Mouse (Mus musculus): ENCODE results near the gene Cmtm1. TPM values are rescaled to one million over a fixed set of nuclear protein-coding genes. Genes with fewer than 3 reads are reported as not detected.
"Not testable (repeated sequence)": the region's sequence is repeated elsewhere in the genome, so short reads cannot be mapped to it uniquely, and the experiment has no call there.

Gene Cmtm1
- not detected in 2 replicates for polyA plus RNA-seq (2014; fragmentation: Nextera tagmentation; extraction: Ambion mirVana)

DNA sequence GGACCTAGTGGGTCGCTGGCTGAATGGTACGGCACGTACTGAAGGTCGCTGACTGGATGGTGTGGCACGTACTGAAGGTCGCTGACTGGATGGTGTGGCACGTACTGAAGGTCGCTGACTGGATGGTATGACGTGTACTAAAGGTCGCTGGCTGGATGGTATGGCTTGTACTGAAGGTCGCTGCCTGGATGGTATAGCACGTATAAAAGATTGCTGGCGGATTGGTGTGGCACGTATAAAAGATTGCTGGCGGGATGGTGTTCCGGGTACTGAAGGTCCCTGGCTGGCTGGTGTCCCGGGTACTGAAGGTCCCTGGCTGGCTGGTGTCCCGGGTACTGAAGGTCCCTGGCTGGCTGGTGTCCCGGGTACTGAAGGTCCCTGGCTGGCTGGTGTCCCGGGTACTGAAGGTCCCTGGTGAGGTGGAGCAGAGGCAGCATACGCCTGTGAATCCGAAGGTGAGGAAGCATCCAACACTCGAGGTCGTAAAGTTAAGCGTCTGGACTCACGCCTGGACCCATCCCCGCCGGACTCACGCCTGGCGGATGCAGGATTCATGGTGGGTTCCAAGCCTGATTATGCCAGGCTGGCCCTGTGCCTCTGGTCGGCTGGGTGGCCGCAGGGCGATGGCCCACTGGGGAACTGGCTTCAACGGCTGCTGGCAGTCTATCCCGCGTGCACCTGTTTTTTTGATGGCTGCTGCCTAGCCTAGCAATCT lies at the start of gene Cmtm1, which contains the start of gene Gm45711:
Gene Cmtm1 (minus strand): TSS at position 705 of the 715 bp plus-strand sequence.
Gene Gm45711 (minus strand): TSS at position 641 of the 715 bp plus-strand sequence.
- not testable (repeated sequence) for ATAC-seq (ENCODE audit: insufficient read depth, low FRiP score, low TSS enrichment); H3K36me3 ChIP-seq (ENCODE audit: control insufficient read depth, insufficient read depth, low read length); H3K4me1 ChIP-seq (ENCODE audit: control insufficient read depth, insufficient read depth, low read length); H3K27me3 ChIP-seq (ENCODE audit: control insufficient read depth, insufficient read depth, low read length); H3K4me2 ChIP-seq (ENCODE audit: low read depth); H3K9me3 ChIP-seq (ENCODE audit: control insufficient read depth, low read length); H3K4me3 ChIP-seq (ENCODE audit: low read depth, low read length); DNase-seq (ENCODE audit: low spot score); H3K9ac ChIP-seq (ENCODE audit: low read length); H3K27ac ChIP-seq (ENCODE audit: low read depth, low read length)
- 93% methylated on average over 33 of the region's 36 CpGs for WGBS

DNA sequence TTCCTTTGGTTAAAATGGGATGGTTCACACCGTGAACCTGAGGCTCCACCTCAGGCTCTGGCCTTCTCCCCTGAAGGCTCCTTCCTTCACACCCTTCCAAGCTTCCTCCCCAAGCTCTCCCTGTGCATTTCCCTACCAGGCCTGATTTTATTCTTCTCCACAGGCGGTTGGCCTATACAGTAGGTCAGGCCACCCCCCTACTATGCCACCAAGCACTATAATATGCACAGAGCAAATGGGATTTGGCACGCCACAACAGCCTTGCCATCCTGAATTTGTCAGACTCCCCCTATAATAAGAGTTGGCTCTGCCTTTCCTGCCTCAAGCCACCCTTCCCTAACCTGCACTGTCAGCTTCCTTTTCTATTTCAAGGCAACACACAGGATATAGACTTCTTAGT lies 48.7 kb upstream of the Cmtm1 start:
- H3K4me3 ChIP-seq (ENCODE audit: low read depth, low read length) = no peak overlapping the region
- H3K9ac ChIP-seq (ENCODE audit: low read length) = no peak overlapping the region
- no peaks in the 10 kb centered on the region for H3K27me3 ChIP-seq (ENCODE audit: control insufficient read depth, insufficient read depth, low read length)
- 0 out of 2 replicates have a peak, but pooled peaks cover 2% of the 10 kb centered on the region for H3K36me3 ChIP-seq (ENCODE audit: control insufficient read depth, insufficient read depth, low read length)
- H3K27ac ChIP-seq (ENCODE audit: low read depth, low read length) = no peak overlapping the region
- no peaks in the 10 kb centered on the region for H3K4me1 ChIP-seq (ENCODE audit: control insufficient read depth, insufficient read depth, low read length)
- no peaks in the 10 kb centered on the region for H3K9me3 ChIP-seq (ENCODE audit: control insufficient read depth, low read length)
- no peak overlapping the region for H3K4me2 ChIP-seq (ENCODE audit: low read depth)
- 90% methylated on average over 3 of the region's 3 CpGs for WGBS
- ATAC-seq (ENCODE audit: insufficient read depth, low FRiP score, low TSS enrichment) (no peak), DNase-seq (ENCODE audit: low spot score) (no peak)

DNA sequence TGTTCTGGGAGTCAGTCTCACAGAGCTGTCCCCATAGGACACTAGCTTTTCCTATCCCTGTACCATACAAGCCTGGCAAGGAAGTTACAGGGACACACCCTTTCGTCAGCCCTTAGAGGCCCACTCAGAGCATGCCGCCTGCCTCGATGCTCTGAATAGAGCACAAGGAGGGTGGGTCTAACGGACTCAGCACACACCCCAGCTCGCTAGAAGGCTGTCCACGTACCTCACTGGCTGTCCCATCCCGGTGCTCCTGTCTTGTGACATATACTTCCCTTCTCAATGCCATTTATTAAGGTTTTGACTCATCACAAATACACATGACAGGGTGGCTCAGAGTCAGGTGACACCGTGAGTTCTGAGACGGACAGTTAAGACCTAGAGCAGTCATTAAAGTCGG lies 44.6 kb upstream of the Cmtm1 start:
- ATAC-seq (ENCODE audit: insufficient read depth, low FRiP score, low TSS enrichment) = no peak

GRCm38 (mm10) chr8:104353186-104353585 lies 43.2 kb upstream of the Cmtm1 start:
- Histone ChIP-seq H3K9me3 (ENCODE audit: control insufficient read depth, low read length) (no peaks in the 10 kb centered on the region), H3K4me2 (ENCODE audit: low read depth) (no peak overlapping the region), H3K36me3 (ENCODE audit: control insufficient read depth, insufficient read depth, low read length) (0 out of 2 replicates have a peak, but pooled peaks cover 2% of the 10 kb centered on the region), H3K4me3 (ENCODE audit: low read depth, low read length) (no peak overlapping the region), H3K9ac (ENCODE audit: low read length) (no peak overlapping the region), H3K27ac (ENCODE audit: low read depth, low read length) (no peak overlapping the region), H3K27me3 (ENCODE audit: control insufficient read depth, insufficient read depth, low read length) (no peaks in the 10 kb centered on the region), H3K4me1 (ENCODE audit: control insufficient read depth, insufficient read depth, low read length) (no peaks in the 10 kb centered on the region)
- ATAC-seq (ENCODE audit: insufficient read depth, low FRiP score, low TSS enrichment) (peak; percentile 31; the same call in 1 of the 2 replicates), DNase-seq (ENCODE audit: low spot score) (no peak)
- 58% methylated on average over 5 of the region's 5 CpGs for WGBS

More for the DNA sequence above, 44.6 kb upstream of the Cmtm1 start:
- H3K27ac ChIP-seq (ENCODE audit: low read depth, low read length) = no peak overlapping the region
- H3K4me2 ChIP-seq (ENCODE audit: low read depth) = no peak overlapping the region
- H3K4me3 ChIP-seq (ENCODE audit: low read depth, low read length) = no peak overlapping the region
- H3K27me3 ChIP-seq (ENCODE audit: control insufficient read depth, insufficient read depth, low read length) = no peaks in the 10 kb centered on the region
- no peaks in the 10 kb centered on the region for H3K9me3 ChIP-seq (ENCODE audit: control insufficient read depth, low read length)
- WGBS = 91% methylated on average over 10 of the region's 10 CpGs
- 0 out of 2 replicates have a peak, but pooled peaks cover 2% of the 10 kb centered on the region for H3K36me3 ChIP-seq (ENCODE audit: control insufficient read depth, insufficient read depth, low read length)
- H3K4me1 ChIP-seq (ENCODE audit: control insufficient read depth, insufficient read depth, low read length) = no peaks in the 10 kb centered on the region
- H3K9ac ChIP-seq (ENCODE audit: low read length) = no peak overlapping the region
- no peak for DNase-seq (ENCODE audit: low spot score)

DNA sequence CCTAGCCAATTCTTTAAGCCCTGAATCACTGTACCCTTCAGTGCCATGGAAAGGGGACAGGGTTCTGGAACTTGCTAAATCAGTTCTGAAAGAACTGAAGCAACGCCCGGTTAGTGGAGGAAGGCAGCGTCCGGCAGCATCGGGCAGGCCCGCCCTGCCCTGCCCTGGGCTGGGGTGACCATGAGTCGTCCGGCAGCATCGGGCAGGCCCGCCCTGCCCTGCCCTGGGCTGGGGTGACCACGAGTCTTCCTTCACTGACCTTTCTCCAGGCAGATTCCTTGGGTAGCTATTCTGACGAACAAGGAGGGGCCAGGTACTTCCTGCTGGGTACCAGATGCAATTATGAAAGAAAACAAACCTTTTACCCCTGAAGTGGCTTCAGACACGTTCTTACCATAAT lies 40.1 kb upstream of the Cmtm1 start:
- no peak overlapping the region for H3K4me2 ChIP-seq (ENCODE audit: low read depth)
- no peak overlapping the region for H3K9ac ChIP-seq (ENCODE audit: low read length)
- ATAC-seq (ENCODE audit: insufficient read depth, low FRiP score, low TSS enrichment) (no peak), DNase-seq (ENCODE audit: low spot score) (no peak)
- no peaks in the 10 kb centered on the region for H3K27me3 ChIP-seq (ENCODE audit: control insufficient read depth, insufficient read depth, low read length)
- H3K4me1 ChIP-seq (ENCODE audit: control insufficient read depth, insufficient read depth, low read length) = no peaks in the 10 kb centered on the region
- no peak overlapping the region for H3K27ac ChIP-seq (ENCODE audit: low read depth, low read length)
- no peak overlapping the region for H3K4me3 ChIP-seq (ENCODE audit: low read depth, low read length)
- H3K36me3 ChIP-seq (ENCODE audit: control insufficient read depth, insufficient read depth, low read length) = no peaks in the 10 kb centered on the region
- 93% methylated on average over 13 of the region's 13 CpGs for WGBS
- H3K9me3 ChIP-seq (ENCODE audit: control insufficient read depth, low read length) = no peaks in the 10 kb centered on the region

GRCm38 (mm10) chr8:104348971-104349370 lies 39.0 kb upstream of the Cmtm1 start:
- H3K9ac ChIP-seq (ENCODE audit: low read length) = no peak overlapping the region
- H3K4me2 ChIP-seq (ENCODE audit: low read depth) = no peak overlapping the region
- no peak for DNase-seq (ENCODE audit: low spot score)
- H3K27ac ChIP-seq (ENCODE audit: low read depth, low read length) = no peak overlapping the region
- no peaks in the 10 kb centered on the region for H3K36me3 ChIP-seq (ENCODE audit: control insufficient read depth, insufficient read depth, low read length)
- no peaks in the 10 kb centered on the region for H3K9me3 ChIP-seq (ENCODE audit: control insufficient read depth, low read length)
- H3K4me1 ChIP-seq (ENCODE audit: control insufficient read depth, insufficient read depth, low read length) = no peaks in the 10 kb centered on the region
- H3K27me3 ChIP-seq (ENCODE audit: control insufficient read depth, insufficient read depth, low read length) = no peaks in the 10 kb centered on the region
- WGBS = 91% methylated on average over 5 of the region's 5 CpGs
- no peak overlapping the region for H3K4me3 ChIP-seq (ENCODE audit: low read depth, low read length)
- ATAC-seq (ENCODE audit: insufficient read depth, low FRiP score, low TSS enrichment) = no peak

- H3K27me3 ChIP-seq (ENCODE audit: control insufficient read depth, insufficient read depth, low read length) = no peaks in the 10 kb centered on the region
- peaks cover 1% of the 10 kb centered on the region; the same call in 1 of the 2 replicates for H3K4me1 ChIP-seq (ENCODE audit: control insufficient read depth, insufficient read depth, low read length)
- 69% methylated on average over 12 of the region's 12 CpGs for WGBS
- ATAC-seq (ENCODE audit: insufficient read depth, low FRiP score, low TSS enrichment) = no peak
- no peak overlapping the region for H3K4me3 ChIP-seq (ENCODE audit: low read depth, low read length)
- no peak overlapping the region for H3K4me2 ChIP-seq (ENCODE audit: low read depth)
- H3K27ac ChIP-seq (ENCODE audit: low read depth, low read length) = no peak overlapping the region
- H3K9ac ChIP-seq (ENCODE audit: low read length) = no peak overlapping the region
- DNase-seq (ENCODE audit: low spot score) = no peak
- no peaks in the 10 kb centered on the region for H3K36me3 ChIP-seq (ENCODE audit: control insufficient read depth, insufficient read depth, low read length)
- H3K9me3 ChIP-seq (ENCODE audit: control insufficient read depth, low read length) = no peaks in the 10 kb centered on the region
These were observed 36.8 kb upstream of the Cmtm1 start for GRCm38 (mm10) chr8:104346706-104347105.

DNA sequence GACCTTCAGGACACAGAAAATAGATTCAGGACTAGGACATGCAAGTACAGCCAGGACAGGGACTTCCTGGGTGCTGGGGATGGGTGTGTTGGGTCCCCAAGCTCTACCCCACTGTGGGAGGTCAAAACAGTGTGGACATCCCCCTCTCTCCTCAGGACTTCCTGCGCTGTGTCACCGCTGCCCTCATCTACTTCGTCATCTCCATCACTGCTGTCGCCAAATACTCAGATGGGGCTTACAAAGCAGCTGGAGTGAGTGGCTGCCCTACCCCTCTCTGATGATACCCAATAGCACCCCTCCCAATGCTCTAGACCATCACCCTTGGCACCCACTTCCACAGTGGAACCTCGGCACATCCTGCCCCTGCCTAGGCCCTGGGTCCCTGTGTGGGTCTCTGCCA lies 34.7 kb upstream of the Cmtm1 start:
- Histone ChIP-seq H3K9ac (ENCODE audit: low read length) (no peak overlapping the region), H3K4me2 (ENCODE audit: low read depth) (no peak overlapping the region), H3K9me3 (ENCODE audit: control insufficient read depth, low read length) (no peaks in the 10 kb centered on the region), H3K27ac (ENCODE audit: low read depth, low read length) (no peak overlapping the region), H3K4me1 (ENCODE audit: control insufficient read depth, insufficient read depth, low read length) (peaks cover 3% of the 10 kb centered on the region; the same call in 1 of the 2 replicates), H3K36me3 (ENCODE audit: control insufficient read depth, insufficient read depth, low read length) (no peaks in the 10 kb centered on the region), H3K27me3 (ENCODE audit: control insufficient read depth, insufficient read depth, low read length) (no peaks in the 10 kb centered on the region), H3K4me3 (ENCODE audit: low read depth, low read length) (no peak overlapping the region)
- WGBS = 91% methylated on average over 5 of the region's 5 CpGs
- no peak for DNase-seq (ENCODE audit: low spot score)
- ATAC-seq (ENCODE audit: insufficient read depth, low FRiP score, low TSS enrichment) = no peak

GRCm38 (mm10) chr8:104343957-104344356 lies 34.0 kb upstream of the Cmtm1 start:
- Histone ChIP-seq H3K27ac (ENCODE audit: low read depth, low read length) (no peak overlapping the region), H3K4me2 (ENCODE audit: low read depth) (no peak overlapping the region), H3K4me1 (ENCODE audit: control insufficient read depth, insufficient read depth, low read length) (peaks cover 3% of the 10 kb centered on the region; the same call in 1 of the 2 replicates), H3K27me3 (ENCODE audit: control insufficient read depth, insufficient read depth, low read length) (no peaks in the 10 kb centered on the region), H3K36me3 (ENCODE audit: control insufficient read depth, insufficient read depth, low read length) (no peaks in the 10 kb centered on the region), H3K4me3 (ENCODE audit: low read depth, low read length) (no peak overlapping the region), H3K9me3 (ENCODE audit: control insufficient read depth, low read length) (no peaks in the 10 kb centered on the region), H3K9ac (ENCODE audit: low read length) (no peak overlapping the region)
- ATAC-seq (ENCODE audit: insufficient read depth, low FRiP score, low TSS enrichment) = peak; percentile 43
- 11% methylated on average over 7 of the region's 7 CpGs for WGBS
- DNase-seq (ENCODE audit: low spot score) = peak; percentile 88

Data from neural tube, embryonic 11.5 days (tissue).